Mouse (Mus musculus): ENCODE results near the gene Thoc2. TPM values are rescaled to one million over a fixed set of nuclear protein-coding genes. Genes with fewer than 3 reads are reported as not detected.
"Not testable (repeated sequence)": the region's sequence is repeated elsewhere in the genome, so short reads cannot be mapped to it uniquely, and the experiment has no call there.

The Thoc2 gene
- total RNA-seq (2021): 78.4 and 81.1 TPM in 2 replicates
- long read RNA-seq, partial matches to known transcripts: 31 of 36 reads
- long read RNA-seq, other reads (novel, unspliced or antisense): 5 of 36 reads

GRCm38 (mm10) chrX:41920574-41920973 is at the start of gene Thoc2:
Gene Thoc2, minus strand, starts transcription at chrX:41920674.
- no peak for DNase-seq

- no peak for DNase-seq
These were observed 49.6 kb upstream of the Thoc2 start for GRCm38 (mm10) chrX:41970096-41970495.

- DNase-seq: peak; percentile 3
These were observed 48.9 kb upstream of the Thoc2 start for GRCm38 (mm10) chrX:41969341-41969740.

GRCm38 (mm10) chrX:41957161-41957560 is 36.7 kb upstream of the Thoc2 start:
- DNase-seq: no peak

- DNase-seq: no peak
These were observed 21.4 kb upstream of the Thoc2 start for GRCm38 (mm10) chrX:41941840-41942239.

GRCm38 (mm10) chrX:41931821-41932220 is 11.3 kb upstream of the Thoc2 start:
- DNase-seq: not testable (repeated sequence)

GRCm38 (mm10) chrX:41924708-41925107 is 4.2 kb upstream of the Thoc2 start:
- no peak for DNase-seq

GRCm38 (mm10) chrX:41912061-41912401 is 8.4 kb downstream of the Thoc2 start:
- DNase-seq: no peak

- peak; percentile 86 for DNase-seq
These were observed 8.9 kb downstream of the Thoc2 start for GRCm38 (mm10) chrX:41911390-41912060.

- DNase-seq: peak; percentile 21
These were observed 9.5 kb downstream of the Thoc2 start for GRCm38 (mm10) chrX:41910981-41911380.

GRCm38 (mm10) chrX:41910471-41910870 is 10.0 kb downstream of the Thoc2 start:
- no peak for DNase-seq

- no peak for DNase-seq
These were observed 35.5 kb downstream of the Thoc2 start for GRCm38 (mm10) chrX:41884759-41885505.

GRCm38 (mm10) chrX:41876581-41876980 is 43.9 kb downstream of the Thoc2 start:
- DNase-seq: peak; percentile 5

- DNase-seq: no peak
These were observed 82.7 kb downstream of the Thoc2 start for GRCm38 (mm10) chrX:41837823-41838222.

- no peak for DNase-seq
These were observed 114.9 kb downstream of the Thoc2 start for GRCm38 (mm10) chrX:41805592-41805991.

GRCm38 (mm10) chrX:41793303-41793702 is 127.2 kb downstream of the Thoc2 start:
- no peak for DNase-seq

Small RNAs within 50 kb of the gene (microRNA-seq; reads per million reads assigned to microRNA genes)
- 0 reads per million in 2 experiments for gene Gm44490

Other genes starting within 250 kb of the Thoc2 start
- 45.4 and 55.7 TPM in 2 replicates for gene Xiap, start 139.0 kb upstream of the Thoc2 start, total RNA-seq (2021)
- gene Stag2, start 228.6 kb upstream of the Thoc2 start, total RNA-seq (2021): 71.0 and 86.6 TPM in 2 replicates

Measured in adrenal gland, postnatal 25 days (tissue).